Mouse (Mus musculus): ENCODE results near the gene Gm12790. TPM values are rescaled to one million over a fixed set of nuclear protein-coding genes. Genes with fewer than 3 reads are reported as not detected.
A peak's percentile ranks its signal among the peaks of the same experiment; 100 is the strongest.
"Not testable (repeated sequence)": the region's sequence is repeated elsewhere in the genome, so short reads cannot be mapped to it uniquely, and the experiment has no call there.

Gm12790 gene
- polyA plus RNA-seq (2012; rRNA removed) (not detected in 2 replicates), polyA plus RNA-seq (2014; fragmentation: Nextera tagmentation; extraction: Ambion mirVana) (not detected in 2 replicates)

DNA sequence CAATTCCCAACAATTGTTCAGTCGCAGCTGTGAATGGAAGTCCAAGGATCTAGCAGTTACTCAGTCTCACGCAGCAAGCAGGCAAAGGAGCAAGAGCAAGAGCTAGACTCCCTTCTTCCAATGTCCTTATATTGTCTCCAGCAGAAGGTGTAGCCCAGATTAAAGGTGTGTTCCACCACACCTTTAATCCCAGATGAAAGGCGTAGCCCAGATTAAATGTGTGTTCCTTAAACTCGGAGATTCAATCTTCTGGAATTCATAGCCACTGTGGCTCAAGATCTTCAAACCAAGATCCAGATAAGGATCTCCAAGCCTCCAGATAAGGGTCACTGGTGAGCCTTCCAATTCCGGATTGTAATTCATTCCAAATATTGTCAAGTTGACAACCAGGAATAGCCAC lies at the start of gene Gm12790:
Gene Gm12790, minus strand, starts transcription at position 101 of the 400 bp plus-strand sequence.
- H3K9me3 ChIP-seq (ENCODE audit: control insufficient read depth, low read length); H3K4me1 ChIP-seq (ENCODE audit: control insufficient read depth, insufficient read depth, low read length); H3K27me3 ChIP-seq (ENCODE audit: control insufficient read depth, insufficient read depth, low read length); H3K9ac ChIP-seq (ENCODE audit: low read depth, low read length, severe bottlenecking); ATAC-seq (ENCODE audit: low FRiP score, low read depth); H3K4me3 ChIP-seq (replicated peaks; ENCODE audit: low read length); DNase-seq (ENCODE audit: low spot score); H3K36me3 ChIP-seq (ENCODE audit: control insufficient read depth, insufficient read depth, low read length); H3K4me2 ChIP-seq (replicated peaks; ENCODE audit: low read depth, low read length, severe bottlenecking); H3K27ac ChIP-seq (replicated peaks; ENCODE audit: low read depth, low read length): not testable (repeated sequence)
- no CpG with 5 or more reads among the region's 5 CpGs for WGBS

DNA sequence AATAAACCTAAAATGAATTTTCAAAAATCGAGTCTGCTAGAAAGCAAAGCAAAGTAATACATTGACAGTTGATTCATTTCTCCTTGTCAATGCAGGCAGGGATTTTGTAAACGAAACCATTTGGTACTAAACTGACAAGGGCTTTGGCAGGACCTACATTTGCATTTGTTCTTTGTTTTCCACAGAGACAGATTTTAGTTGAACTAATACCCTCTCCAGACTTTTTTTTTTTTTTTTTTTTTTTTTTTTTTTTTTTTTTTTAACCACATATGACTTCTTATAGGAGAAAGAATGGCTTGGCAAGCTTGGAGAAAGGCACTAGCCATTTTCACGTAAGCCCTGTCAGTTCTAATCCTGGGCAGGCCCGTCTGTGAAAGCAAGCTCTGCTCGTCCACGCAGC lies 45.8 kb upstream of the Gm12790 start:
- DNase-seq (ENCODE audit: low spot score) (no peak), ATAC-seq (ENCODE audit: low FRiP score, low read depth) (no peak)
- TF ChIP-seq POLR2A (IDR thresholded peaks at IDR 0.05; ENCODE audit: borderline replicate concordance, extremely low read depth, insufficient read depth, insufficient read length) = no peak
- Histone ChIP-seq H3K4me2 (replicated peaks; ENCODE audit: low read depth, low read length, severe bottlenecking) (no peak overlapping the region), H3K27ac (replicated peaks; ENCODE audit: low read depth, low read length) (no peak overlapping the region), H3K36me3 (ENCODE audit: control insufficient read depth, insufficient read depth, low read length) (no peaks in the 10 kb centered on the region), H3K4me1 (ENCODE audit: control insufficient read depth, insufficient read depth, low read length) (no peaks in the 10 kb centered on the region), H3K27me3 (ENCODE audit: control insufficient read depth, insufficient read depth, low read length) (no peaks in the 10 kb centered on the region), H3K9ac (ENCODE audit: low read depth, low read length, severe bottlenecking) (no peak overlapping the region), H3K4me3 (replicated peaks; ENCODE audit: low read length) (no peak overlapping the region), H3K9me3 (ENCODE audit: control insufficient read depth, low read length) (no peaks in the 10 kb centered on the region)
- 90% methylated on average over 6 of the region's 6 CpGs for WGBS

- DNase-seq (ENCODE audit: low spot score) (peak; percentile 93), ATAC-seq (ENCODE audit: low FRiP score, low read depth) (peak; percentile 77; the same call in 1 of the 2 replicates)
- H3K4me1 ChIP-seq (ENCODE audit: control insufficient read depth, insufficient read depth, low read length) = no peaks in the 10 kb centered on the region
- H3K9ac ChIP-seq (ENCODE audit: low read depth, low read length, severe bottlenecking) = no peak overlapping the region
- no peak overlapping the region for H3K4me3 ChIP-seq (replicated peaks; ENCODE audit: low read length)
- H3K4me2 ChIP-seq (replicated peaks; ENCODE audit: low read depth, low read length, severe bottlenecking) = no peak overlapping the region
- H3K27ac ChIP-seq (replicated peaks; ENCODE audit: low read depth, low read length) = no peak overlapping the region
- H3K36me3 ChIP-seq (ENCODE audit: control insufficient read depth, insufficient read depth, low read length) = no peaks in the 10 kb centered on the region
- TF ChIP-seq POLR2A (IDR thresholded peaks at IDR 0.05; ENCODE audit: borderline replicate concordance, extremely low read depth, insufficient read depth, insufficient read length) = no peak
- WGBS = 40% methylated on average over 15 of the region's 15 CpGs
- H3K9me3 ChIP-seq (ENCODE audit: control insufficient read depth, low read length) = no peaks in the 10 kb centered on the region
- H3K27me3 ChIP-seq (ENCODE audit: control insufficient read depth, insufficient read depth, low read length) = no peaks in the 10 kb centered on the region
Observed at GRCm38 (mm10) chr4:101998267-101998922, 17.5 kb upstream of the Gm12790 start.

DNA sequence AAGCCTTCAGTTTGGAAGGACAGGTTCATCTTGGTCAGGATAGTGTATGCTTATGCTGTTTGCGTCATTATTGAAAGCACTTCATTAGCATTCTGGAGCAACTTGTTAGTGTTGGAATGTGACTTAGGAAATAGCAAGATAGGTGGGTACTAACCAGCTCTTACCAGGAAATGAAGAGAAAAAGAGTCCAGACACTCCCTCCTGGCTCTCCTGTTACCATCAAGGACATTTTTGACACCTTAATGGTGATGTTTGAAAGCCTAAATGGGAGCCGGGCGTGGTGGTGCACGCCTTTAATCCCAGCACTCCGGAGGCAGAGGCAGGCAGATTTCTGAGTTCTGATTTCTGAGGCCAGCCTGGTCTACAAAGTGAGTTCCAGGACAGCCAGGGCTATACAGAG lies 16.6 kb upstream of the Gm12790 start:
- Histone ChIP-seq H3K36me3 (ENCODE audit: control insufficient read depth, insufficient read depth, low read length) (no peaks in the 10 kb centered on the region), H3K4me1 (ENCODE audit: control insufficient read depth, insufficient read depth, low read length) (no peaks in the 10 kb centered on the region), H3K4me3 (replicated peaks; ENCODE audit: low read length) (no peak overlapping the region), H3K9ac (ENCODE audit: low read depth, low read length, severe bottlenecking) (no peak overlapping the region), H3K9me3 (ENCODE audit: control insufficient read depth, low read length) (no peaks in the 10 kb centered on the region), H3K27me3 (ENCODE audit: control insufficient read depth, insufficient read depth, low read length) (no peaks in the 10 kb centered on the region), H3K4me2 (replicated peaks; ENCODE audit: low read depth, low read length, severe bottlenecking) (no peak overlapping the region), H3K27ac (replicated peaks; ENCODE audit: low read depth, low read length) (no peak overlapping the region)
- 90% methylated on average over 5 of the region's 5 CpGs for WGBS
- TF ChIP-seq POLR2A (IDR thresholded peaks at IDR 0.05; ENCODE audit: borderline replicate concordance, extremely low read depth, insufficient read depth, insufficient read length) = no peak
- no peak for ATAC-seq (ENCODE audit: low FRiP score, low read depth)
- no peak for DNase-seq (ENCODE audit: low spot score)

DNA sequence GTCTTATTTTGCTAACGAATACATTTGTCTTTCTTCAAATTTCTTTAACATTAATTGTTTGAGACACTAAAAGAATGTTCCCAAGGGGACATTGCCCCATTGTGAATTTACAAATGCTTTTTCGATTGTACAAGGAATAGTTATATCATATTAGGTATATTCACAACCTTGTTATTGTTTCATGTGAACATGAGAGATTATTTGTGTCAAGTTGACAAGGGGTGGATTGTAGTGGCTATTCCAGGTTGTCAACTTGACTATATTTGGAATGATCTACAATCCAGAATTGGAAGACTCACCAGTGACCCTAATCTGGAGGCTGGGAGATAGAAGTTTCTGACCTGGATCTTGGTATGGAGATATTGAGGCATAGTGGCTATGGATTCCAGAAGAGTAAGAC lies 5.5 kb upstream of the Gm12790 start, which contains the start of gene Gm12789:
Gene Gm12789, plus strand, starts transcription at position 301 of the 400 bp plus-strand sequence.
- WGBS = 85% methylated on average over 2 of the region's 2 CpGs
- not testable (repeated sequence) for H3K36me3 ChIP-seq (ENCODE audit: control insufficient read depth, insufficient read depth, low read length); ATAC-seq (ENCODE audit: low FRiP score, low read depth); H3K4me1 ChIP-seq (ENCODE audit: control insufficient read depth, insufficient read depth, low read length); H3K4me2 ChIP-seq (replicated peaks; ENCODE audit: low read depth, low read length, severe bottlenecking); H3K9me3 ChIP-seq (ENCODE audit: control insufficient read depth, low read length); DNase-seq (ENCODE audit: low spot score); H3K9ac ChIP-seq (ENCODE audit: low read depth, low read length, severe bottlenecking); H3K4me3 ChIP-seq (replicated peaks; ENCODE audit: low read length); H3K27me3 ChIP-seq (ENCODE audit: control insufficient read depth, insufficient read depth, low read length); H3K27ac ChIP-seq (replicated peaks; ENCODE audit: low read depth, low read length)

All from limb, embryonic 14.5 days (tissue).